11 mouse cellular contexts compared by ENCODE assay signal in genomic region chr1:130575962-130576361, GRCm38 (mm10). TPM values are rescaled to one million over a fixed set of nuclear protein-coding genes. Genes with fewer than 3 reads are reported as not detected.
DNase-seq lines count a peak whose midpoint lies in the region; ATAC-seq and TF ChIP-seq lines count a peak whose summit lies in the region.
"Had no signal": no experiment of that assay in that cellular context is flagged by ENCODE, and none has a peak within 500 bp of the region (broad histone marks: within the 10 kb centered on the region; RNA-seq: fewer than 3 reads in every experiment).

No protein-coding gene starts in this region.

- no peak overlapping the region for H3K4me2 ChIP-seq in midbrain, postnatal 0 days (ENCODE audit: low read depth, low read length, poor library complexity, severe bottlenecking)
- no peak overlapping the region for H3K4me2 ChIP-seq in midbrain, embryonic 15.5 days
- H3K4me2 ChIP-seq: heart, embryonic 15.5 days had no signal

- peak; percentile 70 for TF ChIP-seq CTCF in midbrain, postnatal 0 days (IDR thresholded peaks at IDR 0.05)

- no peaks in the 10 kb centered on the region for H3K4me1 ChIP-seq in midbrain, postnatal 0 days (ENCODE audit: insufficient read depth, low read length)
- no peaks in the 10 kb centered on the region for H3K4me1 ChIP-seq in midbrain, embryonic 15.5 days
- H3K4me1 ChIP-seq: heart, embryonic 15.5 days had no signal

- no peak overlapping the region for H3K27ac ChIP-seq in midbrain, postnatal 0 days (ENCODE audit: low read depth, low read length)
- no peak overlapping the region for H3K27ac ChIP-seq in midbrain, embryonic 15.5 days
- H3K27ac ChIP-seq: heart, embryonic 15.5 days had no signal

- no peaks in the 10 kb centered on the region for H3K36me3 ChIP-seq in midbrain, postnatal 0 days (ENCODE audit: insufficient read depth, low read length)
- H3K36me3 ChIP-seq in midbrain, embryonic 15.5 days (replicated peaks), result no peaks in the 10 kb centered on the region
- H3K36me3 ChIP-seq: heart, embryonic 15.5 days had no signal

- DNase-seq in gastrocnemius, adult 18-20 months (ENCODE audit: low spot score), result peak; percentile 21
- DNase-seq in gastrocnemius, adult 8-10 months (ENCODE audit: low spot score in 2 of 2), result no peak
- DNase-seq in midbrain, postnatal 0 days (ENCODE audit: low spot score), result peak; percentile 55
- DNase-seq in cerebellum, postnatal 14 days, result peak; percentile 26 to 42
- peak; percentile 27 for DNase-seq in layer of hippocampus, adult 9-11 months
- peak; percentile 9 for DNase-seq in retina, postnatal 7 days (ENCODE audit: low read depth, low spot score)

- H3K4me3 ChIP-seq in midbrain, postnatal 0 days (ENCODE audit: low read depth, low read length), result no peak overlapping the region
- no peak overlapping the region for H3K4me3 ChIP-seq in midbrain, embryonic 15.5 days
- H3K4me3 ChIP-seq: heart, embryonic 15.5 days; megakaryocyte, embryonic 14.5 days had no signal

- no peak for ATAC-seq in midbrain, postnatal 0 days (ENCODE audit: low FRiP score)
- ATAC-seq in midbrain, embryonic 15.5 days (replicated peaks), result no peak
- ATAC-seq in granulocyte monocyte progenitor cell, adult 5-6 weeks (replicated peaks; ENCODE audit: poor library complexity, severe bottlenecking), result no peak

- no peaks in the 10 kb centered on the region for H3K9me3 ChIP-seq in midbrain, postnatal 0 days (ENCODE audit: low read length)
- no peaks in the 10 kb centered on the region for H3K9me3 ChIP-seq in midbrain, embryonic 15.5 days
- H3K9me3 ChIP-seq: heart, embryonic 15.5 days; megakaryocyte, embryonic 14.5 days had no signal

- no peak overlapping the region for H3K9ac ChIP-seq in midbrain, postnatal 0 days (replicated peaks; ENCODE audit: low read length, poor library complexity, severe bottlenecking)
- H3K9ac ChIP-seq in midbrain, embryonic 15.5 days, result no peak overlapping the region
- H3K9ac ChIP-seq: heart, embryonic 15.5 days had no signal

- no peaks in the 10 kb centered on the region for H3K27me3 ChIP-seq in midbrain, postnatal 0 days (ENCODE audit: insufficient read depth, low read length)
- H3K27me3 ChIP-seq in midbrain, embryonic 15.5 days (replicated peaks), result no peaks in the 10 kb centered on the region
- H3K27me3 ChIP-seq: heart, embryonic 15.5 days had no signal

RNA-seq across cellular contexts. Expression of gene Zp3r, which starts 53.5 kb away (rescaled TPM):
- total RNA-seq in gastrocnemius, adult 18-20 months (2021), result not detected
- not detected for total RNA-seq in gastrocnemius, adult 8-10 months (2022)
- not detected in 2 replicates for total RNA-seq in midbrain, postnatal 0 days (2014; rRNA removed)
- polyA plus RNA-seq in midbrain, postnatal 0 days (2015; fragmentation: Nextera tagmentation; extraction: Ambion mirVana), result not detected in 2 replicates
- polyA plus RNA-seq in midbrain, embryonic 15.5 days (2015; fragmentation: Nextera tagmentation; extraction: Ambion mirVana), result not detected in 2 replicates
- not detected in 2 replicates for total RNA-seq in granulocyte monocyte progenitor cell, adult 5-6 weeks (2014; fragmentation: Nextera tagmentation)
- not detected in 2 replicates for total RNA-seq in granulocyte monocyte progenitor cell, adult 5-6 weeks (2017)
- total RNA-seq: adrenal gland, postnatal 36 days had no signal
- polyA plus RNA-seq: heart, embryonic 15.5 days had no signal

Comparison
In these comparisons a context has a peak if more than half of its experiments do, and no peak if none do; other contexts are left out.
1. DNase-seq: peak in gastrocnemius, adult 18-20 months (single experiment), midbrain, postnatal 0 days (single experiment), cerebellum, postnatal 14 days (2 of 2), layer of hippocampus, adult 9-11 months (single experiment) and retina, postnatal 7 days (single experiment); none in gastrocnemius, adult 8-10 months (0 of 2).